Mouse (Mus musculus) heart, postnatal 14 days (tissue): ENCODE measurements at regions not wholly inside any gene's neighbourhood (a gene's known extent, or its start where the extent isn't known, plus 50 kb on each side); places are given as distances from the start of the nearest gene placed in this dataset.

Experiments used
- DNase-seq, 2 experiments: peaks; one replicate each; pipeline ENCODE4 v3.0.0; 2021 to 2022
- intact Hi-C: fragments of 180-260 bp; cut with DNase I; formaldehyde crosslinking; loops from one replicate; pipeline ENCODE4 v1.15.1; 2025

GRCm38 (mm10) chr10:37338073-37338912 lies 199.6 kb upstream of the Marcks start:
- intact Hi-C loops, result loop anchor here (5.0 kb wide), 1 partner anchor 201 kb away; the partner anchor contains the start of gene Marcks
- DNase-seq, result no peak

GRCm38 (mm10) chr10:37337172-37337620 lies 198.5 kb upstream of the Marcks start:
- intact Hi-C loops, result loop anchor here (5.0 kb wide), 1 partner anchor 200 kb away; the partner anchor contains the start of gene Marcks

GRCm38 (mm10) chr10:37335148-37335547 lies 196.4 kb upstream of the Marcks start:
- no peak for DNase-seq
- intact Hi-C loops, result loop anchor here (5.0 kb wide), 1 partner anchor 198 kb away; the partner anchor contains the start of gene Marcks

More at GRCm38 (mm10) chr10:37337172-37337620, 198.5 kb upstream of the Marcks start:
- DNase-seq, result peak in 1 of 2 experiments; percentile 22

DNA sequence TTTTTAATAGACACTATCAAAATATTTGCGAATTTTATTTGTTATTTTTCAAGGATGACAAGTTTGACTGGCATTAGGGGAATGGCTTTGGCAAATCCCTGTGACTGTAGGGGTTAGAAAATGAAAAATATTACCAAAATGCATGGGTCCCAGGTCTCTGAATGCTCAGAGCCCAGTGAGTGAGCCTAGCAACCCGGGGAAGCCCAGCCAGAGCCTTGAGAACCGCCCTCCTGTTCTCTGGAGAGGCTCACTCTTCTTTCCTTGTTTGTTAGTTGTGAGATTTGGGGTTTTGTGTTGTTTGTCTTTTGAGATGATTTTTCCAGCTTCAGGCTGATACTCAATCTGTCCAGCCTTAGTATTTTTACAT lies 187.4 kb upstream of the Marcks start:
- no peak for DNase-seq
- intact Hi-C loops, result no loop called here

- intact Hi-C loops, result no loop called here
- no peak for DNase-seq
These were observed 186.9 kb upstream of the Marcks start for GRCm38 (mm10) chr10:37325514-37326167.

- DNase-seq, result no peak
- intact Hi-C loops, result no loop called here
These were observed 185.0 kb upstream of the Marcks start for GRCm38 (mm10) chr10:37323689-37324088.

- intact Hi-C loops, result no loop called here
- no peak for DNase-seq
These were observed 184.1 kb upstream of the Marcks start for GRCm38 (mm10) chr10:37322809-37323208.

DNA sequence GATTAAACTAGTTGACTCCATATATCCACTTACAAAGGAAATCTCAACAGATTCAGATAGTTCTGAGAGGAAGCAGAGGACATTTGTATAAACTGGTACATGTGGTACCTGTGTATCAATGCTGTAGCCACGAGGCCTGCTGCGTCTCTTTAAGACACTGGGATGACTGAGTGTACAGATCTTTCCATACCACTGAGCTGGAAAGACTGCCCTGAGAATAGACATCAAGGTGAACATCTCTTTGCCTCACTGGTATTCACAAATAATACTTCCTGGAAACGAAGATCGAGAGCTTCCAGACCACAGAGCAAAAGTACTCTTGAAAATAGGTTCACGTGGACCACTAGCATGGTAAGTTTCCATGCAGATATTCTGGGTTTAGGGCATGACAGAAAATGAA lies 183.6 kb upstream of the Marcks start:
- intact Hi-C loops, result no loop called here
- no peak for DNase-seq

- no peak for DNase-seq
These were observed 182.5 kb upstream of the Marcks start for GRCm38 (mm10) chr10:37321171-37321570.

GRCm38 (mm10) chr10:37319746-37320430 lies 181.2 kb upstream of the Marcks start:
- no peak for DNase-seq
- intact Hi-C loops, result no loop called here

More at GRCm38 (mm10) chr10:37321171-37321570, 182.5 kb upstream of the Marcks start:
- intact Hi-C loops, result no loop called here

DNA sequence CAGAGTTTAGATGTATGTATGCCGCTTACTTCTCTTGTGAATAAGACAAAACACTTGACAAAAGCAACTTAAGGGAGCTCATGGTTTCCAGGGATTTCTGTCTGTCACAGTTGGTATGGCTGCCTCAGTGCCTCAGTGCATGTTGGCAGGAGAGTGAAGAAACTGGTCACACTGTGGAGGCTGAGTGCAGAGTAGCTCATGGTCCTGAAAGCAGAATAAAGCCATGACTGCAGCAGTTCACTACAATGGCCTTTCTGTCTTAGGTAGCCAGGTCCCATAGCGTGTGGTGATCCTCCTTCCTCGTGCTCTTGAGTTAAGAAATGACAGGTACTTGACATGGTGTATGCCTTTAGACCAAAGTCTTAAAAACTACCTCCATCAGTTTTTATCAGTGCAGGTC lies 178.0 kb upstream of the Marcks start:
- intact Hi-C loops, result no loop called here
- DNase-seq, result no peak

DNA sequence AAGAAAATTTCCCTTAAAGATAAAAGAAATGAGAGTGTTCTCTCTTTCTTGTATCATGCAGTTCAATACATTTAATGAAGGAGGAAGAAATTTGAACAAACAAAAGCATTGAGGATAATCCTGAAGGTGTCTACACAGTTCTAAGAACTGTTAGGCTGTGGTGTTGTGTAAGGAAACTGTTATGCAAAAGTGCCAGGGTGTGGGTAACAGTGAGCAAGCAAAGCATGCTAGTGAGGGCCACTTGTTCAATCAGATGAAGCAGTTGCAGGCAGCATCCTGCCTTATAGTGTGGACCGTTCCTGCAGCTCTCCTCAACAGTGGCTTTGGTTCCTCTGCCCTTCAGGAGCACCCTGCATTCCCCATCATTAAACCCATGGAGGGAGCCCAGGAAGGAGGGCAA lies 177.1 kb upstream of the Marcks start:
- intact Hi-C loops, result no loop called here
- DNase-seq, result no peak

- DNase-seq, result no peak
- intact Hi-C loops, result no loop called here
These were observed 176.2 kb upstream of the Marcks start for GRCm38 (mm10) chr10:37314746-37315430.

GRCm38 (mm10) chr10:37313461-37313860 lies 174.7 kb upstream of the Marcks start:
- no peak for DNase-seq
- intact Hi-C loops, result no loop called here

- intact Hi-C loops, result no loop called here
- DNase-seq, result peak in 1 of 2 experiments; percentile 22
These were observed 171.7 kb upstream of the Marcks start for GRCm38 (mm10) chr10:37310266-37310945.

DNA sequence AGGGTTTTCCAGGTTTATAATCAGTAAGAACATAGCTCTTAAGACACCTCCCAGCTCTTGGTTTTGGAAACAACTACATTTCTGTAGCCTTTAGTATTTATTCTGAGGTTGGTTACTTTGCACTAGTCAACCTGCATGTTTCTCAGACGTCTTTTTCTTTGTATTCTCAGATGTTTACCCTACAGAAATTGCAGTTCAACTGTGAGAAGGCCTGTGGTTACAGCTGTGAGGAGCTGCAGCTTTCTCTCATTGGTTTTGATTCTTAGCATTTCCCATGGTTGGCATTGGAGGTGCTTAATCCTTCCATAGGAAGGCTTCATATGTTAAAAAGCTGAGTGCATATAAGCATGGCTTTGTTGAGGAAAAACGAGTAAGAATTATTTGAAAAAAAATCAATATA lies 165.9 kb upstream of the Marcks start:
- no peak for DNase-seq
- intact Hi-C loops, result no loop called here

- intact Hi-C loops, result no loop called here
- DNase-seq, result no peak
These were observed 161.6 kb upstream of the Marcks start for GRCm38 (mm10) chr10:37300181-37300889.

DNA sequence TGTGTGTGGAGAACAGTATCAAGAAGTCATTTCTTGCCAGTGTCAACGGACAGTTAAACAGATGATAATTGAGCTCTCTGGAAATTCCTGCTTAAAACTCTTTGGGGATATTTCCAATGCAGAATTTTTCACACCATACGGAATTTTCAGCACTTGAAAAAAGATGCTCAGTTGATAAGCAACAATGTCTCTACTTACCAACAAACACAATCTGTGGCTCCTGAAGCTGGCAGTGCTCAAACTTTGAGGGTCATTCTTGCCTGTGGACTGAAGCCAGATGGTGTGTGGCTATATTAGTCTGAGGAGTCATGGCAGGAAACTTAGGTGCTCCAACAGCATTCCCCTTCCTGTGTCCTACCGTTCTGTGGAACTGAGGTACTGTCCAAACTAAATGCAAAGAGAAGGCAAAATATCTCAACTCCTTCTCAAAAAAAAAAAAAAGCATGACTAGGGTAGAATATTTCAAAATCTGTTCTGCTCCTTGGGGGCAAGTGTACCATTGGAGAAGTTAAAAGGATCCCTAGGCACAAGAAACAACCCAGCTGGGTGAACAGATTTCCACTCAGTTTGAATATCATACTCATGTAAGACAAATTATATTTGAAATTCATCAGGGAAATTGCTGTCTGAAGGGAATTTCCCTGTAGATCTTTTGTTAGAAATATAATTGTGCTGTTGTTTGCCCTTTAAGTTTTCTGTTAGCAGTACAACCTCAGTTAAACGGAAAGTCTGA lies 160.1 kb upstream of the Marcks start:
- DNase-seq, result no peak
- intact Hi-C loops, result no loop called here
